Mouse (Mus musculus) monocyte, adult 2 months (primary cell): ENCODE measurements around the gene Pvalb.

ENCODE experiments used
- DNase-seq, 2 experiments: peaks; one replicate each; pipeline ENCODE4 v3.0.0; 2022; ENCODE audit warnings: low spot score in 2 of 2, low read depth in 1 of 2

Gene Pvalb

DNA sequence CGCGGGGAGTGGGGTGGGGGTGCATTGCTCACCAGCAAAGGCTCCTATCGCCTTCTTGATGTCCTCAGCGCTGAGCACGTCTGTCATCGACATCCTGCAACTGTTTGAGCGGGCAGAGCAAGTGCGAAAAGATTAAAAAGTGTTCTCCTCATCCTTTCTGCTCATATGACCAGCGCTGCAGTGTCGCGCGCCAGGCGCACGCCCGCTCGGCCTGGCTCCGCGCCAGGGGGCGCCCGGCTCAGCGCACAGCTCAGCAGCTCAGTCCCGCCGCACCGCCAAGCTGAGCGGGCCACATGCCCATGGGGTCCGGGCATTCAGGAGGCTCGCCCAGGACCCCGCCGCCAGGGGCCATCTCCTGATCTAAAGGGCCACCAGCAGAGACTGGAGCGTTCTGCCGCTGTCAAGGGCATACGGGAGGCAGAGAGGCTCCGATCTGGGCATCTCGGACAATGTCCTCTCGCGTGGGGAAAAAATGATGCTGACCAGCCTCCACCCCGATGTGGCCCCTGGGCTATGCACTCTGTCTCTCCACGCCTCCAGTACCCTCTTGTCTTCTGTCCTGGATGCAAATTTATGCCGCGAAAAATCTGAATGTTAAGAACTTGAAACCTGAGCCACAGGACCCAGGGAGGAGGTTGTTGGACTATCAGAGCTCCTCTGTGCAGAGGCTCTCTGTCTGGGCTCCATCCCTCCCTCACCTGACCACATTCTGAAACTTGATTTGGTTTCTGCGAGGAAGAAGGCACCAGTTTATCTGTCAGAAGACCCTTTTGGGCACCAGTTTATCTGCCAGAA lies 1.9 kb downstream of the Pvalb start:
- DNase-seq, result no peak

GRCm38 (mm10) chr15:78195096-78195880 lies 10.9 kb downstream of the Pvalb start:
- no peak for DNase-seq

DNA sequence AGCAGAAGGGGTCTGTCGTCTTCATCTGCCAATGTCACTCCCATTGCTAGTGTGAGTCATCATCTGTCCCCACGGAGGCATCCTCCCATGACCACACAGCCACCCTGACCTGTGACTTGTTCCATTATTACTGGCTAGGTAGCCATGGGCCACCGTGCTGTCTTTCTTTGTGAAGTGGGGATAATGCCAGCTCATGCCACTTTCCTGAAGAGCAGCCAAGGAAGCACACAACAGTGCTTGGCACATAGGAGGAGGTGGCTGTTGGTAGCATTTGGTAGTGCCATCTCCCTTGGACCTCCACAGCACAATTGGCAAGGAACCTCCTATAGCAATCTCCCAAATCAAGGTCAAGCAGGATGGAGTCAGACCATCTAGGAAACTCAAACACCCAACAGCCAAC lies 11.9 kb downstream of the Pvalb start:
- no peak for DNase-seq

DNA sequence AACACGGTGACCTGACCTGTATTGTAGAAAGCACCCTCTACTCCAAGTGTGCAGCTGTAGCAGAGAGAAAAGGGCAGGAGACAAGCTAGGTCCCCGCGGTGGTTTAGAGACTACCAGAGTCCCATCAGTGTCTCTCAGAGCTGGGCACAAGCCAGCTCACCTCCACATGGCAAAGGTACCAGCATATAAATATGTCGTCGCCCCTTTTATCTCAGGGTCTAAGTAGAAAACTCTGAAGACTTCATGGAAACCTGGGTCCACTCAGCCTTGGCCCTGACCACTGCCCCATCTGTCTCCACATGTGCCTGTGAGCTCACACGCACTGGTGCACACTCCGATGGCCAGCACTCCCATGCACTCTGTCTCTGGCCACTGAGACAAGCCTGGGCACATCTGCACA lies 16.6 kb downstream of the Pvalb start:
- no peak for DNase-seq

- DNase-seq, result no peak
Observed at GRCm38 (mm10) chr15:78188546-78188945, 17.7 kb downstream of the Pvalb start.

- no peak for DNase-seq
Observed at GRCm38 (mm10) chr15:78186906-78187305, 19.3 kb downstream of the Pvalb start.

DNA sequence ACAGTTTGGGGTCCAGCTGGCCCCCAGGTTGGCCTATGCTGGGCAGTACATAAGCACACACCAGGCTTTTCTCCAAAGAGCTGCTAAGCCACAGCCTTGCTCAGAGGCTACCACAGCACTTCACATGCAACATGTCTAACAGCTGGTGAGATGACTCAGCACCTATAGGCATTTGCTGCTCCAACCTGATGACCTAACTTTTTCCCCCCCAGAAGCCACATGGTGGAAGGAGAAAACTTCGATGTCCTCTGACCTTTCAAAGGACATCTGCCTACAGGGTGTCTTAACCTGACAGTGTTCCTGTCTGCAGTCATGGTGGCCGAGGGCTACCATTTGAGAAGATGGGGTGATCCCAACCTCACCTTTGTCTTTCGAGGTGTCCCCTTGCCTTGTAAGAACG lies 20.6 kb downstream of the Pvalb start:
- DNase-seq, result no peak

GRCm38 (mm10) chr15:78184855-78185254 lies 21.3 kb downstream of the Pvalb start:
- no peak for DNase-seq

- no peak for DNase-seq
Observed at GRCm38 (mm10) chr15:78181701-78182405, 24.3 kb downstream of the Pvalb start.

DNA sequence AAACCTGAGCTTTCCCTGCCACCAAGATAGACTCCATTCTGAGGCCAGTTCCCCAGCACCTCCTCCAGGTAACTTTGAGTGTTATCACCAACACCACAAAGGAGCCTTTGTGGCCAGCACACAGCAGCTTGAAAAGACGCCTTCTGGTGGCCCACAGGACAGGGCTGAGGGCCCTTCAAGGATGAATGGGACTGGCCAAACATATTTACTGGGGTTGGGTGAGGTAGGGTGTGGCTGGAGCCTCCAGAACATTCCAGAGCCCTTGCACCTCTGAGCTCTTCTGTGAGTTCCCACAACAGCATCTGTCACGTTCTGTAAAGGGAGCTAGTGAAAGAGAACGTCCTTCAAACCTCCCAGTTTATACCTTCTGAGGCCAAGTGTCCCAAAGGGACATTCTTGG lies 26.4 kb downstream of the Pvalb start:
- DNase-seq, result no peak

GRCm38 (mm10) chr15:78178397-78178796 lies 27.8 kb downstream of the Pvalb start:
- peak in 1 of 2 experiments; percentile 70 for DNase-seq

GRCm38 (mm10) chr15:78177257-78177656 lies 28.9 kb downstream of the Pvalb start:
- no peak for DNase-seq

- no peak for DNase-seq
Observed at GRCm38 (mm10) chr15:78174887-78175245, 31.3 kb downstream of the Pvalb start.

- peak; percentile 94 to 97 for DNase-seq
Observed at GRCm38 (mm10) chr15:78173972-78174886, 32.0 kb downstream of the Pvalb start, which contains the start of gene Ift27. TSS of gene Ift27 (minus strand) at chr15:78174107.

- no peak for DNase-seq
Observed at GRCm38 (mm10) chr15:78172899-78173817, 33.0 kb downstream of the Pvalb start.

DNA sequence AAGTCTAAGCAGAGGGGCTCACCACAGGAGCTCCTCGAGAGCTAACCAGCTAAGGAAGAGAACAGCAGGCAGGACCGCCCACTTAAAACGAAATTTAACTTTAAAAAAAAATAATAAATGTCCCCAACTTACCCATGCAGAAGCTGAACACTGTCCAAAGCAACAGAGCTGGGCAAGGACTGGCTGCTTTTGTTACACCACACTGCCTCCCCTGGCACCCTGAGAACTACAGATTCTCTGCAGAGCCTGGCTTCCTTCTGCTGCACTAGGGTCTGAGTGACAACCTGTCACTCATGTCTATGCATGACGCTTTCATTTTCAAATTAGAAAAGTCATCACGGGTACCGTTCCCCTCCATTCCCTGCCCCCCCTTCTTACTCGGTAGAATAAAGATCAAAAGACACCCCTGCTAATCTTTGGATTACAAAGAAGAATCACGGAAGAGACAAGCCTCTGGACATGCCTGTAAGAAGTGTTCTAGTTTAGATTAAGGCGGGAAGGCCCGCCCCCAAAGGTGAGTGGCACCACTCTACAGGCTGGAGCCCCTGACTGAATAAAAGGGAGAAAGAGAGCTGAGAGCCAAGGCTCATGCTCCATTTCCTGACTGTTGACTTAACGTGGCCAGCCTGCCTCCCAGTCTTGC lies 33.8 kb downstream of the Pvalb start:
- no peak for DNase-seq

DNA sequence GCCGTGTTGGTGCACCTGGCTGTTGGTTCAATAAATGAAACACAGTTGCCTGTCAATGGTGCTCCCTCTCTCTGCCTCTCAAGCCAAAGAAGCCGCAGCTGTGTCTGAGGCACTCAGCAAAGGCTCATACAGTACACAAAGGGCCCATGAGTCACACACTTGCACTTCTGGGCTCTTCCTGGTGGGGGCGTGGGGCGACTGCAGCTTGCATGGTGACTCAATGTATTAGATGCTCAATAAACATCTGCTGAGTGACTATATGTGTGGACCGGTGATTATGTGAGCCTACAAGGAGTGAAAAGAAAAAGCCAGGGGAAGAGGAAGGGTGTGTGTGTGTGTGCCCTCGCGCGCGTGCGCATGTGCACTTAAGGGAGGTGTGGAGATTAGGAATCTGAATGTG lies 34.5 kb downstream of the Pvalb start:
- DNase-seq, result no peak

- no peak for DNase-seq
Observed at GRCm38 (mm10) chr15:78170708-78171107, 35.5 kb downstream of the Pvalb start.

GRCm38 (mm10) chr15:78169566-78169965 lies 36.6 kb downstream of the Pvalb start:
- no peak for DNase-seq
